Mouse (Mus musculus): ENCODE measurements around the gene Plekhg3. TPM values are rescaled to one million over a fixed set of nuclear protein-coding genes. Genes with fewer than 3 reads are reported as not detected.

Gene Plekhg3
- total RNA-seq, 2 experiments from 2014 or later: 23.2 to 27.5 TPM

- DNase-seq (ENCODE audit: extremely low spot score in 1 of 2, low spot score in 1 of 2): no peak
Measured at GRCm38 (mm10) chr12:76547409-76548081, 16.9 kb downstream of the Plekhg3 start.

- DNase-seq (ENCODE audit: extremely low spot score in 1 of 2, low spot score in 1 of 2): no peak
Measured at GRCm38 (mm10) chr12:76548082-76548423, 17.4 kb downstream of the Plekhg3 start.

GRCm38 (mm10) chr12:76549203-76549602 is 18.5 kb downstream of the Plekhg3 start:
- no peak for DNase-seq (ENCODE audit: extremely low spot score in 1 of 2, low spot score in 1 of 2)

- DNase-seq (ENCODE audit: extremely low spot score in 1 of 2, low spot score in 1 of 2): no peak
Measured at GRCm38 (mm10) chr12:76552321-76552720, 21.6 kb downstream of the Plekhg3 start.

GRCm38 (mm10) chr12:76552958-76553357 is 22.3 kb downstream of the Plekhg3 start:
- no peak for DNase-seq (ENCODE audit: extremely low spot score in 1 of 2, low spot score in 1 of 2)

GRCm38 (mm10) chr12:76553917-76554316 is 23.2 kb downstream of the Plekhg3 start:
- DNase-seq (ENCODE audit: extremely low spot score in 1 of 2, low spot score in 1 of 2): no peak

- no peak for DNase-seq (ENCODE audit: extremely low spot score in 1 of 2, low spot score in 1 of 2)
Measured at GRCm38 (mm10) chr12:76554392-76554791, 23.7 kb downstream of the Plekhg3 start.

GRCm38 (mm10) chr12:76554871-76555386 is 24.2 kb downstream of the Plekhg3 start:
- DNase-seq (ENCODE audit: extremely low spot score in 1 of 2, low spot score in 1 of 2): no peak

- DNase-seq (ENCODE audit: extremely low spot score in 1 of 2, low spot score in 1 of 2): no peak
Measured at GRCm38 (mm10) chr12:76556187-76556586, 25.5 kb downstream of the Plekhg3 start.

GRCm38 (mm10) chr12:76556745-76557389 is 26.2 kb downstream of the Plekhg3 start:
- no peak for DNase-seq (ENCODE audit: extremely low spot score in 1 of 2, low spot score in 1 of 2)

- no peak for DNase-seq (ENCODE audit: extremely low spot score in 1 of 2, low spot score in 1 of 2)
Measured at GRCm38 (mm10) chr12:76558206-76558605, 27.5 kb downstream of the Plekhg3 start.

- DNase-seq (ENCODE audit: extremely low spot score in 1 of 2, low spot score in 1 of 2): no peak
Measured at GRCm38 (mm10) chr12:76562196-76562595, 31.5 kb downstream of the Plekhg3 start.

GRCm38 (mm10) chr12:76566284-76566683 is 35.6 kb downstream of the Plekhg3 start:
- DNase-seq (ENCODE audit: extremely low spot score in 1 of 2, low spot score in 1 of 2): no peak

- DNase-seq (ENCODE audit: extremely low spot score in 1 of 2, low spot score in 1 of 2): no peak
Measured at GRCm38 (mm10) chr12:76570221-76570940, 39.7 kb downstream of the Plekhg3 start.

- DNase-seq (ENCODE audit: extremely low spot score in 1 of 2, low spot score in 1 of 2): no peak
Measured at GRCm38 (mm10) chr12:76571266-76571665, 40.6 kb downstream of the Plekhg3 start.

GRCm38 (mm10) chr12:76572261-76573251 is 41.9 kb downstream of the Plekhg3 start:
- no peak for DNase-seq (ENCODE audit: extremely low spot score in 1 of 2, low spot score in 1 of 2)

GRCm38 (mm10) chr12:76573381-76573780 is 42.7 kb downstream of the Plekhg3 start:
- no peak for DNase-seq (ENCODE audit: extremely low spot score in 1 of 2, low spot score in 1 of 2)

- no peak for DNase-seq (ENCODE audit: extremely low spot score in 1 of 2, low spot score in 1 of 2)
Measured at GRCm38 (mm10) chr12:76574815-76575214, 44.1 kb downstream of the Plekhg3 start.

- no peak for DNase-seq (ENCODE audit: extremely low spot score in 1 of 2, low spot score in 1 of 2)
Measured at GRCm38 (mm10) chr12:76576061-76576460, 45.4 kb downstream of the Plekhg3 start.

GRCm38 (mm10) chr12:76576806-76577205 is 46.1 kb downstream of the Plekhg3 start:
- DNase-seq (ENCODE audit: extremely low spot score in 1 of 2, low spot score in 1 of 2): no peak
